ENCODE assay signal across 17 mouse cellular contexts in the genomic region with DNA sequence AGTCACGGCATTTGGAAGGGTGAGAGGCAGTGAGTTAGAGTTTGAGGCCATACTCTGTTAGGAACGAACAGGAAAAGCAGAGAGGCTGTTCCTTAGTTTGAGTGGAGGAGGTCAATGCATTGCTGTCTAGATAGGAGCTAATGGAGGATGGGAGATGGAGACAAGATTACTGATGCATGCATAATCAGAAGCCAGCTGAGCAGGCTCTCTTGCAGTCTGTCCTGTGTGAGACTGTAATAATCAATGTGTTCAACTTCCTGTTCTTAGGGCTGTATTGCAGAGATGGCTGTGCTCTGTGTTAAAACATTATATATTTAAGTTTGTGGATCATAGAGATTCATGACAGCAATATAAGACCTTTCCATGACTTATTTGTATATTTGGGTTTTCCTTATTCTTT.
DNase-seq lines count a peak whose midpoint lies in the region; ATAC-seq and TF ChIP-seq lines count a peak whose summit lies in the region.
"Had no signal": no experiment of that assay in that cellular context is flagged by ENCODE, and none has a peak within 500 bp of the region (broad histone marks: within the 10 kb centered on the region; RNA-seq: fewer than 3 reads in every experiment).

No protein-coding gene starts in this region.

- H3K4me1 ChIP-seq in forebrain, embryonic 16.5 days (replicated peaks; ENCODE audit: control insufficient read depth, insufficient read depth, low read length), result peaks cover 21% of the 10 kb centered on the region
- peaks cover 28% of the 10 kb centered on the region for H3K4me1 ChIP-seq in forebrain, embryonic 13.5 days

- WGBS in forebrain, embryonic 16.5 days, result 81% methylated on average over 2 of the region's 2 CpGs
- 80% methylated on average over 2 of the region's 2 CpGs for WGBS in forebrain, embryonic 13.5 days

- TF ChIP-seq POLR2A in brain, embryonic 14.5 days (IDR thresholded peaks at IDR 0.05; ENCODE audit: borderline replicate concordance, extremely low read depth, insufficient read depth, insufficient read length, poor library complexity, severe bottlenecking), result no peak

- no peak overlapping the region for H3K27ac ChIP-seq in forebrain, embryonic 16.5 days (ENCODE audit: low read length)
- no peak overlapping the region for H3K27ac ChIP-seq in forebrain, embryonic 13.5 days
- H3K27ac ChIP-seq: liver, embryonic 15.5 days had no signal

- no peak overlapping the region for H3K4me3 ChIP-seq in forebrain, embryonic 16.5 days (replicated peaks; ENCODE audit: low read length)
- H3K4me3 ChIP-seq in forebrain, embryonic 13.5 days, result no peak overlapping the region
- H3K4me3 ChIP-seq: liver, embryonic 15.5 days had no signal

- no peaks in the 10 kb centered on the region for H3K36me3 ChIP-seq in forebrain, embryonic 16.5 days (ENCODE audit: control insufficient read depth, insufficient read depth)
- no peaks in the 10 kb centered on the region for H3K36me3 ChIP-seq in forebrain, embryonic 13.5 days (ENCODE audit: poor library complexity, severe bottlenecking)

- ATAC-seq in forebrain, embryonic 16.5 days, result 0 out of 2 replicates have a peak, but pooled peaks have one; percentile 26
- no peak for ATAC-seq in forebrain, embryonic 13.5 days
- ATAC-seq in megakaryocyte-erythroid progenitor cell, adult 5-6 weeks (replicated peaks; ENCODE audit: low FRiP score, low TSS enrichment, poor library complexity, severe bottlenecking), result 0 out of 2 replicates have a peak, but pooled peaks have one; percentile 29
- ATAC-seq: Patski had no signal

- TF ChIP-seq CTCF in brain, embryonic 14.5 days (IDR thresholded peaks at IDR 0.05; ENCODE audit: borderline replicate concordance, extremely low read depth, insufficient read depth, insufficient read length), result no peak

- DNase-seq in A20 (ENCODE audit: low read depth, low spot score), result peak; percentile 81
- DNase-seq in brain, embryonic 14.5 days (ENCODE audit: low read depth), result peak; percentile 56
- DNase-seq in left cerebral cortex, adult 18-20 months (ENCODE audit: low spot score in 2 of 2), result no peak
- DNase-seq in Muller cell, postnatal 12 days (ENCODE audit: inconsistent ontology term), result no peak
- DNase-seq in testis, postnatal 10 days (ENCODE audit: low spot score), result no peak
- DNase-seq: adrenal gland, postnatal 10 days; heart, postnatal 4 days; kidney, adult 8-10 months; layer of hippocampus, adult 9-11 months; left cerebral cortex, postnatal 4 days; lung, postnatal 36 days; thymus, postnatal 14 days had no signal

- no peaks in the 10 kb centered on the region for H3K9me3 ChIP-seq in forebrain, embryonic 16.5 days (ENCODE audit: control insufficient read depth, low read length)
- no peaks in the 10 kb centered on the region for H3K9me3 ChIP-seq in forebrain, embryonic 13.5 days (replicated peaks)
- H3K9me3 ChIP-seq: liver, embryonic 15.5 days had no signal

- no peaks in the 10 kb centered on the region for H3K27me3 ChIP-seq in forebrain, embryonic 16.5 days (replicated peaks; ENCODE audit: control insufficient read depth, insufficient read depth, low read length)
- no peaks in the 10 kb centered on the region for H3K27me3 ChIP-seq in forebrain, embryonic 13.5 days
- H3K27me3 ChIP-seq: liver, embryonic 15.5 days; Patski had no signal

- no peak overlapping the region for H3K4me2 ChIP-seq in forebrain, embryonic 16.5 days (ENCODE audit: low read length)
- H3K4me2 ChIP-seq in forebrain, embryonic 13.5 days, result no peak overlapping the region
- H3K4me2 ChIP-seq: liver, embryonic 15.5 days had no signal

- no peak overlapping the region for H3K9ac ChIP-seq in forebrain, embryonic 16.5 days (replicated peaks; ENCODE audit: low read depth, low read length)
- no peak overlapping the region for H3K9ac ChIP-seq in forebrain, embryonic 13.5 days
- H3K9ac ChIP-seq: liver, embryonic 15.5 days had no signal

Comparison
In these comparisons a context has a peak if more than half of its experiments do, and no peak if none do; other contexts are left out.
1. DNase-seq: peak in A20 (single experiment) and brain, embryonic 14.5 days (single experiment); none in left cerebral cortex, adult 18-20 months (0 of 2), Muller cell, postnatal 12 days (single experiment) and testis, postnatal 10 days (single experiment).